Mouse (Mus musculus): ENCODE measurements around the gene Mthfd1l.

GRCm38 (mm10) chr10:4085363-4086141, 112.6 kb downstream of the Mthfd1l start:
- TF ChIP-seq CTCF (conservative IDR thresholded peaks at IDR 0.05; ENCODE audit: low read length): no peak
- TF ChIP-seq POU5F1 (IDR thresholded peaks at IDR 0.05; ENCODE audit: borderline replicate concordance, low read length): no peak
- TF ChIP-seq NANOG (IDR thresholded peaks at IDR 0.05; ENCODE audit: borderline replicate concordance, low read length): no peak
